Mouse (Mus musculus) left cerebral cortex, adult 9 months (tissue): ENCODE results near the gene Tspan7.

Source experiments
- DNase-seq, 2 experiments: peaks; one replicate each; pipeline ENCODE4 v3.0.0; 2022; ENCODE audit warnings: low spot score in 2 of 2

The Tspan7 gene

DNA sequence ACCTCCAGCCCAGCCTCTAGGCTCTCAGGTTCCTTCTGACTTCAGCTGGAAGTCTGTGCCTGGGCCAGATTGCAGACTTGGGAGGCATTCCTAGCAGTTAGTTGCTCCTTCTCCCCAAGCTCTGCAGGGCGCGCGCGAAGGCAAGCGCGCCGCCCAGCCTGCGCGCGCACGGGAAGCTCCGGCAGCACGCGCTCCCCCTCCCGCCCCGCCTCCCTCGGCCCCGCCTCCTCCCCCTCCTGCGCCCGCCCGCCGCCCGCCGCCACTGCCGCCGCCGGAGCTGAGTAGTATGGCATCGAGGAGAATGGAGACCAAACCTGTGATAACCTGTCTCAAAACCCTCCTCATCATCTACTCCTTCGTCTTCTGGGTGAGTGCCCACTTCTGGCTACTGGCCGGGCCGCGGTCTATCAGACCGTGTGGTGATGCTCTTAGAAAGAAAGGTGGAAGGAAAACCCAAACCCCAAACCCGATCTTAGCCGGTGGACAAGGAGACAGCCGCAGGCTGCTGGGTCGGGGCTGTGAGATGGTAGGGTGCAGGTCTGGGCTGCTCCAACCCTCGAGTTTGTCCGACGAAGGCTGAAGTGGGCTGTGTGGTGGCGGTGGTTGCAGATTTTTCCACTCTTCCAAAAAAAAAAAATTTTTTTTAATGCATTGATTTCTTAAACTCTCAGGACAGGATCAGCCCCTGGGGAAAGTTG lies at the start of gene Tspan7:
Gene Tspan7 (plus strand): TSS at position 287 of the 698 bp plus-strand sequence.
- DNase-seq = peak in 1 of 2 experiments; percentile 39

DNA sequence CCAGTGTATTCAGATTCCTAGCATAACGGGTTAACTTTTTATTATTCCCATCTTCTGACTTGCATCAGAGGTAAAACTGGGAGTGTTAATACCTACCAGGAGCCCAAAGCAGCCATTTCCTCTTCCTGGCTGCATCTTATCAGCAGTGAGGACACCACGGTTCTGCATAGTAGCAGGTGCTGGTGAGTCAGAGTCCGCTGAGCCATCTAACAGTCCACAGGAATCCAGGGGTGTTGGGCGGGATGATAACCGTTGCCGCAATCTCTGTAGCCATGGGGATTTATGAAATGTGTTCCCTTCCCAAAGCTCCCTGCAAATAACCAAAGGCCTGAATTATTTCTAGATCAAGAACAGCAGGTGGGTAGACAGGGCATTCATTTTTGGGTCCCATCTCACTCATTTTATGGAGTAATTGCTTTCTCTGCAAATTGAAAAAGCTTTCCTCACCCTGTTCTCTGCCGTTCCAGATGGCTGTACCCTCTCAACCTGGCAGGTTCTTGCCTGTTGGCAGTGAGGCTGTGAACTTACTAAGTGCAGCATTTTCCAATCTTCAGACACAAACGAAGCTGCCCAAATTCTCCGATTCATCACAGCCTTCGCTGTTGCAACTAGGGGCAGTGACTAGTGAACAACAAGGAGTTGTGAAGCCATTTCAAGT lies 35.5 kb upstream of the Tspan7 start:
- DNase-seq = peak; percentile 26 to 69

DNA sequence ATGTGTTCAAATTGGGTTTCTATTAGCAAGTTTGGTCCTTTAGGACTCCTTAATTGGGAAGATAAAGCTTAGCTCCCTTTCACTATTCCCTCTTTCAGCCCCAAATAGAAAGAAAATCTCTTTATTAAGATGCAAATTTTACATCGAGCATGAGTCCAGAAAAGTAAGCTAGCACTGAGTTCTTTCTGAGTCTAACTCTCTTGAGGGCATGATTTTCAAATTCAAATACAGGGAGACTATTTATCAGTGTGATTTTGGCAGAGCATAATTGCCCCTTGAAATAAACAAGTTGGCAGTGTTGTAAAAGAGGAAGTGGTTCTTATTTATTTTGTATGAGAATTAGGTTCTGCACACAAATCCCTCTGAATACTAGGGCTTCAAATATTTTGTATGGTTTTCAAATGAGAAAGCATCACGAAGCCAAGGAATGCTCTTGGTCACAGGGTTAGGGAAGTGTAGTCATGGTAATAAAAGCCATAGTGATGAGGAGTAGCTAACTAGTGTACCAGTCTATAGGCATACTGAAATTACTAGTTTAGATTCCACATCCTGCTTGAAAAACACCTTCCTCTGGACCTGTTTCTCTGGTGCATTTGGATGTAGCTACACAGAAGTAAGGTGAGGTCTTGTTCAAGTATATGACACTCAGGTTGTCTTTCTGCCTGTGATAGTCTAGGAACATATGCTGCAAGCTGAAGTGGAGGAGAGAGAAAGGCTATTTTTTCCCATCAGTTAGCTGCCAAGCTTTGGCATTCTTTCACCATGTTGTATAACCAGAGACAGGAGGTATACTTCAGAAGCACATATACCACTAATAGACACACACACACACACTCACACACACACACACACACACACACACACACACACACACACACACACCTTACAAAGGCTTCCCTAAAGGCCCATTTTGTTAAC lies 34.6 kb upstream of the Tspan7 start:
- DNase-seq = peak; percentile 20 to 47

DNA sequence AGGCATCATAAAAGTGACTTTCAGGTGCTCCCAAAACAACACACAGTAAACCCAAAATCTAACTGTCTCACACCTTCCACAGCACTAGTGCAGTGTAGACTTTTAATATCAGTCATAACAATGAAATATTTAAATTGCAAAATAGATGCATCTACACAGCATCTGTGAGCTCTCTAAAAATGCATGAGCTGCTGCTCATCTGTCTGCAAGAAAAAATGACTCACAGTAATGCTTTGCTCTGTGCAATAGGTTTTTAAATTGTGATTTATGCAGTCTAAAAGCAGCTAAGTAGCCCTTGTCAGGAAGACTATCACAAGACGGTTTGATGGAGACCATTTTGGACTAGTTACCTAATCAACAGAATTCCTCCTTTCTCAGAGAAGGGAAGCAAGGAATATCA lies 31.2 kb upstream of the Tspan7 start:
- DNase-seq = no peak

DNA sequence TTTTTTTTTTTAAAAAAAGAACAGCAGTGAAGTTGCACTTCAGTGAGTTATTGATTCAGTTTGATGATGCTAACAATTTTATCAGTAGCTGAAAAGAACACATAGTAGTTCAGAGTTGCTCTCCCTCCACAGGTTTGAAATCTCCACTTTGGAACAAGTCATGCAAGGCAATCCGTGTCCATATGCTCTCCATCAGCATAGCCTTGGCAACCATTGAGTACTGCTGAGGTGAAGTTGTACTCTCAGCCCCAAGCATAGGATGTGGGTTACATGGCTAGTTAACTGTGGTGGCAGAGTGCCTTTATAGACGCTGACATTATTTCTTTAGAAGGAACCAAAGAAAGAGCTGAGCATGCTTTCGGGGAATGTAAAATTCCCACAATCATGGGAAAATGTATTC lies 27.7 kb upstream of the Tspan7 start:
- no peak for DNase-seq

DNA sequence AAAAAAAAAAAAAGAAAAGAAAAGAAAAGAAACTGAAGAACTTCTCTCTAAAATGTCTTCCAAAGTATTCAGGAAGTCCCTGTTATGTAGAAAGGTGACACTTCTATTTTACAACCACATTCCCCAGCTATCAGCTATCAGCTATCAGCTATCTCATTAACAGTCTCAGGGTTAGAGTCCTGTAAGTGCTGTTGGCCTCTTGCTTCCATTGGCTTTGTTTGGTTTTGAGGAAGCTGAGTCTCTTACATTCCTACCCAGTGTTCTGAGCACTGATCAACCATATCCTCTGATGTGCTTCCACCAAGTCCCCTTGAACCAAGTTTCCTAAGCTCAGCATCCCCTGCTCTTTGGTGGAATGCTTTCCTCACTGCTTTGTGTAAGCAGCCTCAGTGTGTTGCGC lies 7.9 kb upstream of the Tspan7 start:
- no peak for DNase-seq

DNA sequence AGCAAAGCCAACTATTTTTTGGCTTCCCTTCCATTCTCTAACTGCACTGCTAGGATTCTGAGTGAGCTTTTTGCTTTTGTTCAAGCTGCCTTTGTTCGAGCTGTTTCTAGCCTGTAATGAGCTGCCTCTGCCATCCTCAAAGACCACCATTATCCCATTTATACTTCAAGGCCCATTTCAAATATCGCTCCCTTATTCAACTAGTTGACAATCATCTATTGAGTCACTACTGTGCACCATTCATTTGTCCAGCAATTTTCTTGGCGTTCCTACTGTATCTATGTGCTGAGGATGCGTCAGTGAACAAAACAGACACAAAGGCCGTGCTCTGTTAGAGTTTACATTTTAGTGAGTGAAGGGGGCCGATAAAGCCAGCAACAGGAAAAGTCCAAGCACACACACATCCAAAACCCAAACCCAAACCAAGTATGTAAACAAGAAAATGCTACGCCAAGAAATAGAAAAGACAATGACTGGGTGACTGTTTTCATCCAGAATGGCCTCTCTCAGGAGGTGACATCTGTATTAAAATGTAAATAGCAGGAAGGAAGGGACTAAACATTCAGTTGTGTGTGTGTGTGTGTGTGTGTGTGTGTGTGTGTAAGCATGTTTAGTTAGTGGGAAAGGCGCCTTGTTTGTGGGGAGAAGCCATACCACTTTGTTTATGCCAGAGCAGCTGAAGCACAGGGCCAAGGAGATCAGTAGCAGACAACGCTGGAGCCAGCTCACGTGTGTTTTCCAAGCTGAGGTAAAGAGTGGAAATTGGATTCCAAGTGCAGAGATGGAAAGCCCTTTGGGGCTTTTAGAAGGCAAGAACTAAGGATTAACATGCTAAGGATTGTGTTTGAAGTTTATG lies 5.7 kb upstream of the Tspan7 start:
- no peak for DNase-seq

DNA sequence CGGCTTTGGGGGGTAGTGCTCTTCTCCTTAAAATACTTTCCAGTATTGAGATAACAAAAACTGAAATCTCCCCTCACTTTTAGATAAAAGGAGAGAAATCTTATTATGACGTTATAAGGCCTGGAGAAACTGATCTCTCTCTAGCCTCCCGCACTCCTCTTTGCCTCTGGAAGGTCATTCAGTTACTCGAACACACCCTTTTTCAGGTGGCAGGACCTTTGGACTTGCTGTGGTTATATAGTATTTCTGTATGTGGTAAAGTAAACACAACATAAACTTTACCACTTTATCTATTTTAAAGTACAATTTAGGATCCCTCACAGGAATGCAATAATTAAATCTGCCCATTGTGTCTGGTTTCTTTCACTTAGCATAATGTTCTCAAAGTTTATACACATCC lies 5.0 kb upstream of the Tspan7 start:
- no peak for DNase-seq

DNA sequence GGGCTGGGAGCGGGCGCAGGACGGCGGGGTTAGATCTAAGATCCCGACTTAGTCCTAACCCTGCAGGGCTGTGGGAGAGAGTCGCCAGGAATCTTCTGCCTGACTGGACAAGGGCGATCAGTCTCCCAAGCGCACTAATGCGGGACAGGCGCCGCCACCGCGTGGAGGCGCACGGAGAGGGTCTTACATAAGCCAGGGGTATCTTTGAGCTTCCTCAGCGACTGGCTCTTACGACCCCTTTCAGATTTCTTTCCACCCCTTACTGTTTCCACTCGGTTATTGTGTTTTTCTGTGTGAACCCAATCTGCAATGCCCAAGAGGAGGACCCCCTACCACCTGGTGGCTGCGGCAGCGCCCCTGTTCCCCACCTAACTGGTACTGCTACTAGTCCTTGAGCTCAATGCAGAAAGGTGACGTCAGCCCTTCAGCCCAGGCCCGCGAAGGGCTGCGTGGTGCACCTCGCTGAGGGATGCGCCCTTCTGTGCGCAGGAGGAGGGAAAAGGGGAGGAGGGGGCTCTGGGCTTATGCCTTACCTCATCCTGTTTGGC lies 780 bp downstream of the Tspan7 start:
- DNase-seq = peak; percentile 44 to 75

DNA sequence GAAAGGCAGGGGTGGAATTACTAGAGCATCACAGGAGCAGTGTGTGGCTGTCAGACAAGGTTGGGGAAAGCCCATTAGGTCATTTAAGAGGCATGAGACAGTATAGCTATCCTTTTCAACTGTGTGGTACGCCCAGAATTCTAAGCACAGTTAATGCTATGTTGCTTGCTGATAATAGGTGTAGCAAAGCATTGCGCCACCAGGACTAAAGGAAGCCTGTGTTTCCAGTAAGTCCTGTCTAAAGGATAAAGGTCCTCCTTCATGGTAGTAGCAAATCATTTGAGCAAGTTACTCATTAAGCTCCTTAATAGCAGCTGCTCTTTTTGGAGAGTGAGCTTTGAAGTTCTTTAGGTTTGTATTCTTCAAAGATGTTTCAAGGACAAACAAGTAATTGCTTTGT lies 13.6 kb downstream of the Tspan7 start:
- no peak for DNase-seq

DNA sequence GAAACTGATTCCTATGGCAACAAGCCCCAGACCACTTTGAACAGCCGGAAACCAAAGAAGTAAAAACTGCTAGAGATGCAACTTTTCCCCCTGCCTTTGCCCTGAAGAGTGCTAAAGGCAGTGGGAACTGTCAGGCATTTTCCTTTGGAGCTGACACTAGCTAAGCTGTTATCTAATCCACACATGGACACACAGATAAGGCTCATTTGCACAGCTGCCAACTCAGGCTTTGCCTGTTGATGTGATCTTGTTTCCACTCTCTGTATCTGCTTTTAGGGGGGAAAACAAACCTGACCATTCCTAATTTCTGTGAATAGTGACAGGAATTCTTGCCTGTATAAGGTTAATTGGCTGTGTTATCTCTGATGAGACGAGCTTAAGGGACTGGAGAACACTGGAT lies 17.7 kb downstream of the Tspan7 start:
- no peak for DNase-seq

DNA sequence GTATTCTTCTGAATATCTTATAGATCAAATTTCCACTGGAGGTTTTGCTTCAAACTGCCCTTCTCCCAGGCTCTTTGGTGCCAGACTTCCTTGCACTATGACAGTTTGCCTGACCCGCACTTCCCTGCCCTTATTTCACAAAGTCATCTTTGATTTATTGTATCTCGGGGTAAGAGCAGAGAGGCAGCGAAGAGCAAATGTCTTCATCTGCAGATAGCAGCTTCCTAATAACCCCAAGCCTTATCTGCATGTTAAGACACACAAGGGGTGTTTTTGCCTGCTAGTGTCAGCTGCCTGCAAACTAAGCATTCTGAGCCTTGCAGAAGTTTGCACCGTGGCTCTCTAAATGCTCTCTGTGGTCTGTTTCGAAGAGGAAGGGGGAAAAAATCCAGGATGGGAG lies 29.5 kb downstream of the Tspan7 start:
- DNase-seq = no peak

DNA sequence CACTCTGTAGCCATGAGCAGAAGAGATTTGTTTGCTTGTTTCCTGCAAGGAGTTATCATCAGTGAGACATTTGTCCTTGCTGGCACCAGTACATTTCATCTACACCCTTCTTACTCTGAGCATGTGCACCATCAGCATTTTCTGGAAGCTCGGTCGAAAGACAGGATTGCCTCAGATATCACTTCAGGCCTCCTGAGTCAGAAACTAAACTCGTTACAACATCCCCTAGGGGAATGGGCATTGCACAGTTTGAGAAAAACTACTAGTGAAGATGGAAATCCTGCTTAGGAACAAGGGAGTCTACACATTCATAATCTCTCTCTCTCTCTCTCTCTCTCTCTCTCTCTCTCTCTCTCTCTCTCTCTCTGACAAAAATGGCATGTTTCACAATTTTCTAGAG lies 30.0 kb downstream of the Tspan7 start:
- no peak for DNase-seq

DNA sequence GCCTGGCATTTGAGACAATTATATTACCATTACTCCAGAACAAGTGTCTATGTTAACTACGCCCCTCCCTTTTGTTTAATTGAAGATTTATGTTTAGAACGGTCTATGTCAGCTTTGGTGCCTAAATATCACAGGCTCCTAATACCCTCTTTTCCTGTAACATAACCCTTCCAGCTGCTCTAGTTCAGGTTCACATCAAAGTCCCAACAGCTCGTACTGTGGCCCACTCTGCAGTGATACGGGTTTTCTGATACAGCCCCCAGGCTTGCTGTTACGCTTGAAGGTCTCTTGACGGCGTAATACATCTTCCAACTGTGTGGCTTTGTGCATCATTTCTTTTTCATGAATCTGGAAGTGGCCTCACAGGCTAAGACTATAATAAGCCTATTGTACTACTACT lies 31.5 kb downstream of the Tspan7 start:
- no peak for DNase-seq

DNA sequence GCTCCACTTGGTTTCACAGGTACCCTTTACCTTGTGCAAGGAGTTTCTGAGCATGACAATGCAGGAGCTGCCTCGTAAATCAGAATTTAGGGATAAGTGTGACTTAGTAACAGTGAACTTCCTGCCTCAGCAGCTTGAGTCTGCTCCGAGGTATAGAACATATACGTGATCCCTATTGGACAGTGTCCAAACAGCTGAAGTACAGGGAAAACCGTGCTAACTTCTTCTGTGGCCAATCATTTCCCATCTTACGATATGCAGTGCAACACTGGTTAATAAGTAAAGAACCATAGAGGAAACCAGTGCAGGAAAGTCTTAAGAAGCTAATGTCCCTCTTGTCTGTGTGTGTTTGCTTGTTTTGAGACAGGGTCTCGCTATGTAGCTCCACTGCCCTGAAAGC lies 32.0 kb downstream of the Tspan7 start:
- no peak for DNase-seq

DNA sequence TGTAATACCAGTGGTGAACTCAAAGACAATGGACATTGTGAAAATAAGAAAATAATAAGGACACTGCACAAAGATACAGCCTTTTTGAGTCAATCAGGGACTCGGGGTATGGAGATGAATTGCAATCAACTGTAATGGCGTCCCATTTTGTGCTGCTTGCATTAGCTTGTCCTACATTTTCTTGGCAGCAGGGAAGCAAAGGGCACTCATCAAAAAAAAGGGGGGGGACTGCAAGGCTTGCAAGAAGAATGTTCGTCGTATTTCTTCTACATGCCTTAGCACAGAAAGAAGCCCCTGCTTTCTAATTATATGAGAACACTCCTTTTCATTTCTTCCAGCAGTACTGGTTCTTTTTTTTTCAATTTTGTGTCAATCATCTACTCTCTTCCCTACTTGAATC lies 32.8 kb downstream of the Tspan7 start:
- no peak for DNase-seq

DNA sequence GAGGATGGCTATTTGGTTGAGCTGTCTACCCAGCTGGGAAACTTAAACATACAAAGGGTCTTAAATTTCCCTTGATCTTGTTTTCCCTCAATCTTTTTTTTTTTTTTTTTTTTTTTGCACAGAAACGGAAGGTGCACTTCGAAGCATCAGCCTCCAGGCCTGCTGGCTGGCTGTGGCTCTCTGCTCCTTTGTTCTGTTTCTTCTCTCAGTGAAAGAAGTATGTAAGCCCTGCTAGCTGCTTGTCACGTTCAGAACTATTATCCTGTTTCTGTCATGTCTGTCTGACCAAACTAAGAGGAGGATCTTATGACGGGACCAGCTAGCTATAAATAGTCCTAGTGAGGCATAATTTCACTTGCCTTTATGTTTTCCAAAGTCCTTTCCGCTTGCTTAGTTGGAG lies 33.6 kb downstream of the Tspan7 start:
- no peak for DNase-seq

DNA sequence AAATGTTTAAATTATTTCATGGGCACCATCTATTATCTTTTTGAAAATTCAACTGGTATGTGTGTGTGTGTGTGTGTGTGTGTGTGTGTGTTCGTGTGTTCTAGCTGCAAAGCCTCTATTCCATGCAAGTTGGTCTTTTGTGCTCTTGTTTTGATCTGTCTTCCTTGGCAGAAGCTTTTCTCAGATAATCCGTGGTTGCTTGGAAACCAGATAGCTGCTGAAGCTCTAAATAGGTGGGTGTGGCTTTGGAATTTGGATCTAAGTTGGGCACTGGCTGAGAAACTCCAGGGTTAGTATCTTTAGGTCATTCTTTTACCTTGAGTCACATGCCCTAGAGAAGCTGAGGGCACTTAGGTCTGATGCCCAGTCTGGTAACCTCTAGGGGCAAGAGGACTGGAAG lies 50.5 kb downstream of the Tspan7 start:
- no peak for DNase-seq

DNA sequence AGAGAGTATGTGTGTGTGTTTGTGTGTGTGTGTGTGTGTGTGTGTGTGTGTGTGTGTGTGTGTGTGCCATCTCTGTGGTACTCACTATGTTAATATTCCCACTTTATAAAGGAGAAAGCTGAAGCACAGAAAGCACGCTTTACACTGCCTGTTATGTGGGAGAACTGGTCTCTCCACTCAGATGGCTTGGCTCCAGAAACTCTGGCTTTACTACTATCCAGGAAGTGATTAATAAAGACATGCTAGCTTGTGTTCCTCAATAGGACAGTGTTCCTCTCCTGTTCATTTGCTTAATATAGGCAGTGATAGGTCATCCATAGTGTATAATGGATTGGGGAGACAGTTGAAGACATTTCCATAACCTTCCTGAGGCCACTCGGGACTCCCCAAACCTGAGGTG lies 54.1 kb downstream of the Tspan7 start:
- DNase-seq = no peak

DNA sequence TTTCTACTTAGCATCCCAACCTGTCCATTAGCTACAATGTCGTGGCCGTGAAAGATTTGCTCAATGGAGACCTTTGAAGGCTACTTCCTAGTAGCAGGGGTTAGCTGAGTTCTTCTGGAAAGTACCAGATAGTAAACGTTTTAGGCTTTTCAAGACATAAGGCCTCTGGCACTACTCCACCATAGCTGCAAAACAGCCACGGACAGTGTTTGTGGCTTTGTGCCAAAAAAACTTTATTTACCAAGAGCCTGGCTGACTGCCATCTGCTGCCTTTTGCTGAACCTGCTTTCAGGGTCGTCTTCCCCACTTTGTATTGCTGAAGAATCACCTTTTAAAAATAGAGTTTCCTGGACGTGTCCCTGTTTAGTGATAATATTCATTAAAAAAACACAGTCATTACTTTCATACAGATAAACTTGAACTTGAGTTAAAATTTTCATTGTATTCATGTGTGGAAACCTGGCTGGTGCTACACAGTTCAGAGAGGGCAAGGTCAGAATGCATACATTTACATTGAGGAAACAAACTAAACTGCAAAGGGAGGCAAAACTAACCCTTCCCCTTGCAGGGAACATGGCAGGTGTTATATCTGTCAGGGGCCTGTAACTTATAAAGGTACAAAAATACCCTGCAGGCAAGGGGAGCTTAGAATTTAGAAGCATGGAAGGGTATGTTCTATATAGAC lies 54.7 kb downstream of the Tspan7 start:
- DNase-seq = no peak

DNA sequence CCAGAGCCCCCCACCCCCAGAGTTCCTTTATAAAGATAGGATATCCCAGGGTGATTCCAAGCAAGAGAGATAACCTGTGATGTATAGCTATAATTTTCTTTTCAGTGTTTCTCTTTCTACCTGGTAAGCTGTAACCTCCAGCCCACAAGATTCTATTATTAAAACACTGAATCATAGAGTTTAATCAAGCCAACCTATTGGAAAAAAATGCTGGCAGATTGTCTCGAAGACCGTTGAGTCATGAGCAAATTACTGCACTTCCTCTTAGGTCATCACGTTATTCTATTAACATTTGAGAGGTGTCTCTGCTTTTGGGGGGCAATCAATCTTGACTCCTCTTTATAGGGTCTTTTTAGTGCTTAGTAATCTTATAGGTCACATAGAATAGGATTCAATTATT lies 61.9 kb downstream of the Tspan7 start:
- DNase-seq = no peak
